Mouse (Mus musculus) bone marrow macrophage, adult 2 months (primary cell): ENCODE measurements around the gene Galnt3.

Source experiments
- CTCF ChIP-seq: IDR thresholded peaks from 2 replicates; pipeline ENCODE4 v1.5.1; 2012; ENCODE audit warnings: low read depth, mild to moderate bottlenecking, low read length, moderate library complexity
- POLR2A ChIP-seq: IDR thresholded peaks from 2 replicates; pipeline ENCODE4 v1.6.1; 2012; ENCODE audit warnings: mild to moderate bottlenecking, low read depth, low read length, borderline replicate concordance

- TF ChIP-seq POLR2A, result no peak
- no peak for TF ChIP-seq CTCF
Observed at GRCm38 (mm10) chr2:66100239-66100638, 24.6 kb downstream of the Galnt3 start.
